Comparison of ENCODE assay signal across 17 mouse cellular contexts in genomic region chr8:60858911-60859476, GRCm38 (mm10). TPM values are rescaled to one million over a fixed set of nuclear protein-coding genes. Genes with fewer than 3 reads are reported as not detected.
DNase-seq lines count a peak whose midpoint lies in the region; ATAC-seq and TF ChIP-seq lines count a peak whose summit lies in the region.
"Had no signal": no experiment of that assay in that cellular context is flagged by ENCODE, and none has a peak within 500 bp of the region (broad histone marks: within the 10 kb centered on the region; RNA-seq: fewer than 3 reads in every experiment).

No protein-coding gene starts in this region.

- peak overlapping the region; percentile 66 for H3K27ac ChIP-seq in left cerebral cortex, adult 2 months
- peak overlapping the region; percentile 97 for H3K27ac ChIP-seq in liver, embryonic 12.5 days
- H3K27ac ChIP-seq: forebrain, embryonic 15.5 days; heart, embryonic 15.5 days; hindbrain, postnatal 0 days had no signal

- H3K9ac ChIP-seq in liver, embryonic 12.5 days = no peak overlapping the region
- H3K9ac ChIP-seq: forebrain, embryonic 15.5 days; heart, embryonic 15.5 days had no signal

- H3K36me3 ChIP-seq in liver, embryonic 12.5 days = no peaks in the 10 kb centered on the region
- H3K36me3 ChIP-seq in myocyte (ENCODE audit: control insufficient read depth, insufficient read depth) = no peaks in the 10 kb centered on the region
- H3K36me3 ChIP-seq: forebrain, embryonic 15.5 days; heart, embryonic 15.5 days had no signal

- no peak for TF ChIP-seq POLR2A in myocyte (IDR thresholded peaks at IDR 0.05; ENCODE audit: insufficient read length, low read depth)
- TF ChIP-seq POLR2A in lung, adult 2 months (IDR thresholded peaks at IDR 0.05; ENCODE audit: borderline replicate concordance, extremely low read depth, low read depth, low read length) = no peak

- WGBS in liver, embryonic 12.5 days (ENCODE audit: insufficient replicate concordance) = 27% methylated on average over 4 of the region's 4 CpGs
- 65% methylated on average over 4 of the region's 4 CpGs for WGBS in lung, adult 2 months

- TF ChIP-seq CTCF in left cerebral cortex, adult 2 months (IDR thresholded peaks at IDR 0.05) = no peak
- no peak for TF ChIP-seq CTCF in lung, adult 2 months (IDR thresholded peaks at IDR 0.05; ENCODE audit: insufficient read depth, low read length)

- no peaks in the 10 kb centered on the region for H3K79me2 ChIP-seq in myocyte (ENCODE audit: control insufficient read depth, insufficient read depth)

- no peak for DNase-seq in left cerebral cortex, adult 2 months (ENCODE audit: extremely low spot score in 1 of 2, low spot score in 2 of 2)
- DNase-seq in left cerebral cortex, adult 18-20 months (ENCODE audit: low spot score in 2 of 2) = no peak
- DNase-seq in cerebellum, adult 9-10 months = no peak
- DNase-seq in lung, adult 2 months = no peak
- DNase-seq in spleen, postnatal 4 days (ENCODE audit: low spot score in 2 of 2) = no peak
- DNase-seq: cerebellum, adult 11-12 months; cerebellum, postnatal 36 days; left cerebral cortex, postnatal 4 days; thymus, postnatal 36 days had no signal

- H3K9me3 ChIP-seq in liver, embryonic 12.5 days (replicated peaks) = no peaks in the 10 kb centered on the region
- H3K9me3 ChIP-seq: forebrain, embryonic 15.5 days; heart, embryonic 15.5 days had no signal

- no peak overlapping the region for H3K4me3 ChIP-seq in left cerebral cortex, adult 2 months
- no peak overlapping the region for H3K4me3 ChIP-seq in liver, embryonic 12.5 days
- no peak overlapping the region for H3K4me3 ChIP-seq in myocyte
- no peak overlapping the region for H3K4me3 ChIP-seq in lung, adult 2 months (replicated peaks; ENCODE audit: extremely low read depth, low read depth, low read length)
- H3K4me3 ChIP-seq: forebrain, embryonic 15.5 days; heart, embryonic 15.5 days had no signal

- intact Hi-C loops in left cerebral cortex, adult 2 months (cut with DNase I) = loop anchor here (1.0 kb wide), 1 partner anchor 86 kb away; no protein-coding TSS in a partner anchor

- H3K4me2 ChIP-seq in liver, embryonic 12.5 days = peak overlapping the region; percentile 62
- H3K4me2 ChIP-seq in myocyte (ENCODE audit: low read depth) = peak overlapping the region; percentile 76
- H3K4me2 ChIP-seq: forebrain, embryonic 15.5 days; heart, embryonic 15.5 days; midbrain, embryonic 11.5 days had no signal

- no peaks in the 10 kb centered on the region for H3K27me3 ChIP-seq in liver, embryonic 12.5 days (replicated peaks)
- no peaks in the 10 kb centered on the region for H3K27me3 ChIP-seq in myocyte (ENCODE audit: control insufficient read depth, insufficient read depth, insufficient read length)
- H3K27me3 ChIP-seq: forebrain, embryonic 15.5 days; heart, embryonic 15.5 days had no signal

- peak; percentile 7; the same call in 1 of the 2 replicates for ATAC-seq in common myeloid progenitor, adult 5-6 weeks (replicated peaks; ENCODE audit: low read depth, poor library complexity, severe bottlenecking)
- peak; percentile 51 for ATAC-seq in liver, embryonic 12.5 days
- ATAC-seq: activated CD4-positive, CD25-positive, alpha-beta regulatory T cell, adult 4 months; forebrain, embryonic 15.5 days; hindbrain, postnatal 0 days had no signal

- no peak overlapping the region for H3ac ChIP-seq in myocyte (ENCODE audit: control insufficient read depth, insufficient read length)

- H3K4me1 ChIP-seq in liver, embryonic 12.5 days = peaks cover 29% of the 10 kb centered on the region
- no peaks in the 10 kb centered on the region for H3K4me1 ChIP-seq in lung, adult 2 months (ENCODE audit: control insufficient read depth, insufficient read depth, low read length)
- H3K4me1 ChIP-seq: forebrain, embryonic 15.5 days; heart, embryonic 15.5 days had no signal

TF ChIP-seq in myocyte, 11 proteins besides CTCF, POLR2A, EP300 and RAD21:
- no peak for TF ChIP-seq TCF12 (IDR thresholded peaks at IDR 0.05; ENCODE audit: insufficient read depth, poor library complexity, severe bottlenecking)
- TF ChIP-seq MYOG (IDR thresholded peaks at IDR 0.05; ENCODE audit: control insufficient read depth in 1 of 3, insufficient read depth in 1 of 3, insufficient read length in 2 of 3, low read depth in 2 of 3) = no peak
- no peak for TF ChIP-seq SRF (IDR thresholded peaks at IDR 0.05; ENCODE audit: control insufficient read depth, insufficient read length, low read depth)
- TF ChIP-seq TCF3 (IDR thresholded peaks at IDR 0.05; ENCODE audit: insufficient read length, low read depth) = no peak
- TF ChIP-seq E2F4 (IDR thresholded peaks at IDR 0.05; ENCODE audit: insufficient read depth) = no peak

RNA-seq across cellular contexts. Expression of gene Hpf1, which starts 31.2 kb away (rescaled TPM):
- total RNA-seq in left cerebral cortex, adult 2 months (2021) = 10 to 100 TPM; 45.8 to 51.3 TPM
- total RNA-seq in left cerebral cortex, adult 18-20 months (2021) = 10 to 100 TPM; 52.6 TPM
- 107 and 156 TPM in 2 replicates for total RNA-seq in common myeloid progenitor, adult 5-6 weeks (2017)
- 110 and 120 TPM in 2 replicates for polyA plus RNA-seq in liver, embryonic 12.5 days (2016; fragmentation: Nextera tagmentation; extraction: Ambion mirVana)
- 34.6 TPM for polyA plus RNA-seq in myocyte (2012; fragmentation: generic; extraction: Trizol)
- 3.1 and 8.3 TPM in 2 replicates for polyA plus RNA-seq in lung, adult 2 months (2012; rRNA removed)
